Mouse (Mus musculus) large intestine, adult 2 months (tissue): Measurements from ENCODE around the gene Ror2. TPM values are rescaled to one million over a fixed set of nuclear protein-coding genes. Genes with fewer than 3 reads are reported as not detected.

ENCODE experiments used
- DNase-seq: peaks from one replicate; pipeline ENCODE4 v3.0.0-alpha.2; 2012; ENCODE audit warnings: low read depth, low spot score
- WGBS: fragments of 180-500 bp; shearing (Covaris S2); methylation state at CpG from one replicate; pipeline ENCODE4 v1.1.7; 2018; 5-methylcytosine and 5-hydroxymethylcytosine counted together
- polyA plus RNA-seq: library from polyadenylated mRNA; depleted of rRNA; stranded (reverse); fragments of >200 nt; gene quantifications from 2 replicates; pipeline ENCODE4 v1.2.3, GENCODE M21; 2012

The Ror2 gene
- polyA plus RNA-seq, 1 experiment, result 5.9 TPM

DNA sequence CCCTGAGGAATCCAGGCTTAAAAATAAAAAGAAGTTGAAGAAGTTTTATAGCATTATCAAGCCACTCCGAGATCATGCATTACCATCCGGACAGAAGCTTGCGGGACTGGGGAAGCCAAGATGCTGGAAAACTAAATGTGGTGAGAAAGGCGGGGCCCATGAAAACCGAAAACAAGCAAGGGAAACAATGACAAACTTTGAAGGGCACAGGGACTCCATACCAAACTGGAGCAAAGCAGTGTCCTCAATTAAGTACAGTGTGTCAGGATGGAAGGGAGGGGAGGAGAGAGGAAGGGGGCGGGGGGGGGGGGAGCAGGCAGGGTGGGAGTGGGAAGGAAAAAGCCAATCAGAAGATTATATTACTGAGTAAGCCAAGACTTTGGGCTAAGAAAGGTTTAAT, 126.4 kb downstream of the Ror2 start:
- WGBS, result 79% methylated on average over 6 of the region's 6 CpGs
- DNase-seq, result no peak

GRCm38 (mm10) chr13:53158405-53159005, 127.4 kb downstream of the Ror2 start:
- DNase-seq, result no peak
- WGBS, result 71% methylated on average over 9 of the region's 9 CpGs

DNA sequence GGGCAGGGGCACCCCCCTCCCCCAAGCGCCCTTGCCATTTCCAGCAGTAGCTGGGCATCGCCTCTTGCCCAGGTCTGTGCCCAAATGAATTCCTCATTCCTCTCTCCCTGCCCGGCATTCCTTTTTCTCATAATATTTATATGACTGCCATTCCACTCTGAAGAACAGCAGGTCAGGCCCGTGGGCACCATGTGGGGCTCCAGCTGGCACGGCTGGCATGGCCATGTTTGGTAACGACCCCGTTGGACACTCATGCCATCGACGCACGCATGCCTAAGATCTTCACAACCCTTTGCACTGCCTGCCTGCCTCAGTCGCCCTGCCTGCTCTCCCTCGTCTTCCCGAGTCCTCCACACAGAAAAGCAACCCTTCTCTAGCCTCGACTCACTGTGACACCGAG, 129.0 kb downstream of the Ror2 start:
- DNase-seq, result no peak
- WGBS, result 82% methylated on average over 15 of the region's 15 CpGs

GRCm38 (mm10) chr13:53156282-53156681, 129.6 kb downstream of the Ror2 start:
- WGBS, result 82% methylated on average over 6 of the region's 6 CpGs
- no peak for DNase-seq

DNA sequence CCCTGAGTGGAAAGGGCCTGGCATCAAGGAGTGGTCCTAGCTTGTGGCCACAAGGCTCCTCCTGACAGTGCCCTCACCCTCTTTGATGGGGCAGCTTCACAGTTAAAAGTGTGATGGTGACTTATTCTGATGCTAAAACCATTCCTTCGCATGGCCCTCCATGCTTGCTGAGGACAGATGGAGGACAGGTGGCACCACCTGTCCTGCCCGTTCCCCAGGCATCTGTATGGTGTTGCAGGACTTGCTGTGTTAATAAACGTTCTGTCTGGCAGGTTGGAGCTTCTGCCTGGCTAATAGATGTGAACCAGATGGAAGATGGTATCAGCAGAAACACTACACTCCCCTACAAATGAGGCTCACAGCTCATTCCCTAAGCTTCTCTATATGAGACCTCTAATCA, 140.4 kb downstream of the Ror2 start:
- DNase-seq, result no peak
- WGBS, result 61% methylated on average over 3 of the region's 3 CpGs

GRCm38 (mm10) chr13:53143076-53143475, 142.8 kb downstream of the Ror2 start:
- DNase-seq, result no peak
- WGBS, result 46% methylated on average over 5 of the region's 5 CpGs

- 31% methylated on average over 10 of the region's 10 CpGs for WGBS
- DNase-seq, result no peak
Measured at GRCm38 (mm10) chr13:53142268-53142667, 143.7 kb downstream of the Ror2 start.

DNA sequence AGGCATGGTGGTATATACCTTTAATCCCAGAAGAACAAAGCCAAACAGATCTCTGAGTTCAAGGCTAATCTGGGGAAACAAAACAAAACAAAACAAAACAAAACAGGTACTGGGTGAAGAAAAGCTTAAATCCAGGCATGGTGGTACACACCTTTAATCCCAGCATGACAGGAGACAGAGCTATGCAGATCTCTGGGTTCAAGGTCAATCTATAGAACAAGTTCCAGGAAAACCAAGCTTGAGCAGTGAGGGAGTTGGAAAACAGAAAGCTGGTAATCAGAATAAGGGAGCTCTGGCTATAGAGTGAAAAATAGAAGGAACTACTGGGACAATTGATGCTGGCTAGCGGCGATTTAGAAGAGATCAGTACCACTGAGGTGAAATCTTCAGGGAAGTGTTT, 145.6 kb downstream of the Ror2 start:
- WGBS, result 96% methylated on average over 2 of the region's 2 CpGs
- no peak for DNase-seq

DNA sequence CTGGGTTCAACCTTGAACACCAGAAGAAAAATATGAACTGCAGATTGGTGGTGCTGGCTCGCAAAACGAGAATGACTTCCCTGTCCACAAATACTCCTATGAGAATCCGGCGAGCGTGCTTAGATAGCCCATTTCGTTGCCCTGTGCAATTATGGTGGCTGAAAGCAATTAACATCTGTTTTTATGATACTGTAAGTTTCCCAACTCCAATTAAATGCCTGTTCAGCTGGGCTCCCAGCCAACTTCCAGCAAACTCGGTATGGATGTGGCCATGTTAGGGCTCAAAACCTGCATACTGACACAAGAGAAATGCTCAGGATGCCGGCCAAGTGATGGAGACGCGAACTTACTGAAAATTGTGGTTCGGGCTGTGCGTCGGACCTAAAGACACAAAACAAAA, 155.4 kb downstream of the Ror2 start:
- 23% methylated on average over 13 of the region's 13 CpGs for WGBS
- DNase-seq, result peak; percentile 66

- 26% methylated on average over 5 of the region's 5 CpGs for WGBS
- no peak for DNase-seq
Measured at GRCm38 (mm10) chr13:53130032-53130431, 155.9 kb downstream of the Ror2 start.

- WGBS, result 34% methylated on average over 5 of the region's 5 CpGs
- peak; percentile 51 for DNase-seq
Measured at GRCm38 (mm10) chr13:53125627-53126026, 160.3 kb downstream of the Ror2 start.

GRCm38 (mm10) chr13:53122085-53122484, 163.8 kb downstream of the Ror2 start:
- DNase-seq, result peak; percentile 54
- WGBS, result 47% methylated on average over 8 of the region's 8 CpGs

DNA sequence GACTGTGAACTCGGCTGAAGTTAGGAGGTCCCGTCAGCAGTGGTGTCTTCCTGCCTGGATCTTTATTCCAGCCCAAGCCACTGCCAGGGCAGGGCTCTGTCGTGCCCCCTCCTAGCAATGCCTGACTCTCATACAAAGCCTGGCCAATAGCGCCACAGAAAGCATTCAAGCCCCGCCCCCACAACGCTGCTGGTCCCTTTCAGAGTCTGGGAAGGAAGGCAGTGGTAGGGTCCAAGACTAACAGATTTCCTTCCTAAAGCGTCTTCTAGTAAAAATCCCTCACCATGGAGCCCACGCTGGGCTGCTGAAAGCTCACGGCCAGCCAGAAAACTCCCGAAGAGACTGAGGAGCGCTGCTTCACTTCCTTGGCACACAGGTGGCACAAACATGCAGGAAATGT, 165.0 kb downstream of the Ror2 start:
- DNase-seq, result no peak

DNA sequence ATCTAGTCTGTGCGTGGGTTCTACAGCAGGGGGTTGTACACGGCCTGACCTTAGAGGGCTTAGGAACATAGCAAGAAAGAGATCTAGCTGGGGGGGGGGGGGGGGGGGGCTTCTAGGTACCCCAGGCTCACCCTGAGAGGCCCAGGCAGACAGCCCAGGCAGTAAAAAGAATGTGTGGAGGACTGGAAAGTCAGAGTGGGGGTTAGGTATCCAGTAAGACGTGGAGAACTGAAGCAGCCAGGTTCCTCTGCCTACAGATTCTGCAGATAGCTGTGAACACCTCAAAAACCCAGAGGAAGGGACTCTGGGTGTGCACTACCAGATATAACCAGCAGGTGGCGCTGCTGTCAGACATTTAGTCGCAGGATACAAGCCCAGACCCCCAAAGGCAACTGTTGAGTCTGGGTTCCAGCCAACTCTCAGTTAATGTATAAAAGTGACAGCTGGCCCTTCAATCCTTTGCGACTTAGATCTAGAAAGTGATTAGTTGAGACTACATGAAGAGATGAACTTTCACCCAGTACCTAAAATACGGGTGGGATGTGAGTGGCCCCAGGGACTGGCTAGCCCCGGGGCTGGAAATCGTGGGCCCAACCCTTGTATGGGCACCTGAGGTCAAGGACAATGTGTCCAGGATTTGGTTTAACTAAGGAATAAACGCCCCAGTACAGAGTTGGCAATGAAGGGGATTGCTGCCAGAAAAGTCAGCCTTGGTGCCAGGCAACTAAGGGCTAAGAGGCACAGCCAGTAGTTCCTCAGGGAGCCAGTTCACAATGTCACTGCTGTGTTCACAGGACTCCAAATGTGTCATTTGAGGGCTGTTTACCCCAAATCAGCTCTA, 166.1 kb downstream of the Ror2 start:
- 13% methylated on average over 10 of the region's 10 CpGs for WGBS
- no peak for DNase-seq

More for the DNA sequence above, 165.0 kb downstream of the Ror2 start:
- 65% methylated on average over 11 of the region's 11 CpGs for WGBS

DNA sequence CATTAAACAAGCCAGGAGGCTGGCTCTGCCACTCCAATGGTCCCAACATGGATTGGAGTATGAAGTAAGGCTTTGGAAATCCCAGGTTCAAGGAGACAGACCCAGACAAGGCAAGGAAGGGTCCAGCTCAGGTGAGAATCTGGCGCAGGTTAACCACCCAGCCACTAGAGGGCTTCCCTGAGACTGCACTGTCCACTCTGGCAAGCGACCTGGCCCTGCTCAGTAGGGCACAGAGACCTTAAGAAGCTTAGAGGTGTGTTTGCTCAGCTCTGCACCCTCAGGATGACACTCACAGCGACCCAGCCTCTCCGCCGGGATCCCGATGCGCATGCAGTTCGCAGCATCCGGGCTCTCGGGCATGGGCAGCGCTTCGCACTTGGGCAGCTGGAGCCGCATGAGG, 167.5 kb downstream of the Ror2 start:
- no peak for DNase-seq
- WGBS, result 90% methylated on average over 13 of the region's 13 CpGs

GRCm38 (mm10) chr13:53117921-53118320, 168.0 kb downstream of the Ror2 start:
- 87% methylated on average over 7 of the region's 7 CpGs for WGBS
- no peak for DNase-seq

DNA sequence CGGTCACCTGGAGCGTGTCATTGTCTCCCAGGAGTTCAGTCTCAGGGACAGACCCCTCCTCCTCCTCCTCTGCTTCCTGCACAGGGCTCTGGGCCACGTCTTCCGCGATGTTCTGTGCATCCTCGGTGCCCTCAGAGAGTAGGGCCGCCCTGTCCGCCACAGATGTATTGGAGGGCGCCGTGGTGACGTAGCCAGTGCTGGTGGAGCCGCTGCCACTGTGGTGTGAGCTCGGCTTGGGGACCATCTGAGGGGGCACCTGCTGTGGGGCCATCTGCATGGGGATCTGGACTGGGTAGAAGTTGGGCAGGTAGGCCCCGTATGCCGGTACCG, 175.7 kb downstream of the Ror2 start:
- DNase-seq, result no peak
- 93% methylated on average over 16 of the region's 16 CpGs for WGBS

GRCm38 (mm10) chr13:53109560-53110248, 176.2 kb downstream of the Ror2 start:
- 15% methylated on average over 17 of the region's 17 CpGs for WGBS
- peak; percentile 75 for DNase-seq

- DNase-seq, result no peak
- 82% methylated on average over 13 of the region's 13 CpGs for WGBS
Measured at GRCm38 (mm10) chr13:53106676-53107075, 179.2 kb downstream of the Ror2 start.

GRCm38 (mm10) chr13:53099771-53100682, 185.9 kb downstream of the Ror2 start:
- DNase-seq, result no peak
- 32% methylated on average over 17 of the region's 17 CpGs for WGBS
